Mouse (Mus musculus): ENCODE measurements around the gene Trib3. TPM values are rescaled to one million over a fixed set of nuclear protein-coding genes. Genes with fewer than 3 reads are reported as not detected.

Trib3 gene
- polyA plus RNA-seq (2014; fragmentation: Nextera tagmentation; extraction: Ambion mirVana), result 1.1 and 1.4 TPM in 2 replicates

DNA sequence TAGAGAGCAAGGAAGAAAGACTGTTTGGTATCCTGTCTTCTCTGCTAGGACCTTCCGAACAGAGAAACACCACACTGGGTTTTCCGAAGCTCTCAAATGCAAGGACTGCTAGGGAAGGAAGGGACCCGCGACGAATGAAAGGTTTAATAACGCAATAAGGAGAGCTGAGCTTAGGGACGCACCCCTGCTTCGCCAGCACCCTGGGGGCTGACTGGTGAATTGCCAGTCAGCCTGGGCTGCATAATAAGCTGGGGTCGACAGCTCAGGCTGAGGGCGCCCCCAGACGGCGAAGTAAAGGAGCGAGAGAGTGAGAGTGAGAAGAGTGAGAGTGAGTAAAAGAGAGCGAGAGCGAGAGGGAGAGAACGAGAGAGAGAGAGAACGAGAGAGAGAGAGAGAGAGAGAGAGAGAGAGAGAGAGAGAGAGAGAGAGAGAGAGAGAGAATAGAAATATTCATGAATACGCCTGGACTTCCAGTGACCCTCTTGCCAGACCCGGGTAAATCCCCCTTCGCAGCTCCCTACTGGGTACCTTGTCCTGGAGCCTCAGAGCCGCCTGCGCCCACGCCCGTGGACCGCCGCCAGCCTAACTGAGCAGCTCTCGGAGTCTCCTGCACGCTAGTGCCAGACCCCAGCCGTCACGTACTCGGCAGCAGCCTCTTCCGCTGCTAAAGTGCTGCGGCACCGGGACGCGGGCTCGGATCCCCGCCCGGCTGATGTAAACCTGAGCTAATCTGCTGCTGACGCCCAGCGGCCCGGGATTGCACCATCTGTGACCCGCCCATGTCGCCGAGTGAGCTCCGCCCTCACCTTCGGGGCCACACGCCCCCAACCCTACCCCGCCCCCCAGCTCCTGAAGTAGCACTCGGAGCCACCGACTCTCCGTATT is at the start of gene Trib3:
Gene Trib3, minus strand, starts transcription at position 704 of the 885 bp plus-strand sequence.
- H3K27ac ChIP-seq (ENCODE audit: low read depth, low read length), result no peak within 1 kb of the TSS
- H3K4me2 ChIP-seq (ENCODE audit: low read depth), result peak within 1 kb of the TSS; percentile 95
- whole genome bisulfite sequencing, result under 1% methylated on average over 52 of the region's 52 CpGs
- H3K4me1 ChIP-seq (ENCODE audit: control insufficient read depth, insufficient read depth, low read length), result 0 out of 2 replicates have a peak, but pooled peaks cover 7% of the 10 kb centered on the region
- ATAC-seq (ENCODE audit: insufficient read depth, low FRiP score, low TSS enrichment) (peak; percentile 88), DNase-seq (ENCODE audit: low spot score) (peak; percentile 85)
- 0 out of 2 replicates have a peak, but pooled peaks cover 2% of the 10 kb centered on the region for H3K27me3 ChIP-seq (ENCODE audit: control insufficient read depth, insufficient read depth, low read length)
- H3K9ac ChIP-seq (ENCODE audit: low read length), result peak within 1 kb of the TSS; percentile 60
- H3K36me3 ChIP-seq (ENCODE audit: control insufficient read depth, insufficient read depth, low read length), result no peaks in the 10 kb centered on the region
- H3K4me3 ChIP-seq (ENCODE audit: low read depth, low read length), result peak within 1 kb of the TSS; percentile 47
- H3K9me3 ChIP-seq (ENCODE audit: control insufficient read depth, low read length), result no peaks in the 10 kb centered on the region

DNA sequence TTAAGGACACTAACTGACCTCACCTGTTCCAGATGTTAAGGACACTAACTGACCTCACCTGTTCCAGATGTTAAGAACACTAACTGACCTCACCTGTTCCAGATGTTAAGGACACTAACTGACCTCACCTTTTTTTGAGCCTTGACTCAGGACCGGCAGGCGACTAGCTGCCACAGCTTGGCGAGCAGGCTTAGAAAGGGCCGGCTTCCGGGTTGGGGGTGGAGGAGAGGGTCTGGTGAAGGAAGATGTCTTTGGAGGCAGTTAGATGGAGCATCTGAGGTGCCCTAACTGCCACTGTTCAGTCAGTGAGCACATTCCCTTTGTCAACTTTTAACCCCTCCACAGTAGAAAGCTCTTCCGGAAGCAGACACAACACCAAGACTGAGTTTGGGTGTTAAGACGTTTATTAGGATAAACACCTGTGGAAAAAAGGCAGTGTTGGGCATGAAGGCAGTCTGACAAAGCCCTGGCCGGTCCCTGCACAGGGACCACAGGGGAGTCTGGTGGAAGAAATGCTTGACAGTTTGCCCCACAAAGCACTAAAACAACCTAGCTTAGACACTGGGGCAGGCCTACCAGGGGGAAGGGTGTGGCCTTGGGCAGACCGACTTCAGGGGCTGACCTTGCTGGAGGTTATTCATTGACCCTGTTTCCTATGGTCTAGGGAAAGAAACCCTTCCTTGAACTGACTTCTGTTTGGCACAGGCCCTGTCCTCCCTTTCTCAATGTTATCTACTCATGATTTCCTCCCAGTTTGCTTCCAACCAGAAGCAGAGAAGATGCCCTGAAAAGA is 49.6 kb upstream of the Trib3 start:
- peak overlapping the region; percentile 92; the same call in 1 of the 2 replicates for H3K4me3 ChIP-seq (ENCODE audit: low read depth, low read length)

DNA sequence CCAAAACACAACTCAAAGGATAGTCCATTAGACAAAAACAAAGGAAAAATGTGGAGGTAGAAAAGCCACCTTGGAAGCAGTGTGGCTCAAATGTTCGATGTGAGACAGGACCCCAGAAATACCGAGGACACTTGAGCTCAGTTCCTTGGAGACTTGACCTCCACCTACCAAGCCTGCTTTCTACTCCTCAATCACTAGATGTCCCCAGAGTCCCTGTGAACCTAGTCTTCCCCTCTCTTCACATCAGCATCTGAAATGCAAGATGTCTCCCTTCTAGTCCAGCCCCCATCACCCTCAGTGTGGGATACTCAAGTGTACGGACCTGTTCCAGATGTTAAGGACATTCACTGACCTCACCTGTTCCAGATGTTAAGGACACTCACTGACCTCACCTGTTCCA is 49.0 kb upstream of the Trib3 start:
- peak; percentile 45 for DNase-seq (ENCODE audit: low spot score)
- H3K27me3 ChIP-seq (ENCODE audit: control insufficient read depth, insufficient read depth, low read length), result no peaks in the 10 kb centered on the region
- no peak overlapping the region for H3K4me2 ChIP-seq (ENCODE audit: low read depth)
- no peak overlapping the region for H3K27ac ChIP-seq (ENCODE audit: low read depth, low read length)
- no peaks in the 10 kb centered on the region for H3K9me3 ChIP-seq (ENCODE audit: control insufficient read depth, low read length)
- no peak overlapping the region for H3K9ac ChIP-seq (ENCODE audit: low read length)
- peaks cover 22% of the 10 kb centered on the region for H3K4me1 ChIP-seq (ENCODE audit: control insufficient read depth, insufficient read depth, low read length)
- no peak for ATAC-seq (ENCODE audit: insufficient read depth, low FRiP score, low TSS enrichment)
- H3K36me3 ChIP-seq (ENCODE audit: control insufficient read depth, insufficient read depth, low read length), result no peaks in the 10 kb centered on the region
- no peak overlapping the region for H3K4me3 ChIP-seq (ENCODE audit: low read depth, low read length)
- WGBS, result 18% methylated on average over 3 of the region's 3 CpGs

More for the DNA sequence above, 49.6 kb upstream of the Trib3 start:
- DNase-seq (ENCODE audit: low spot score) (no peak), ATAC-seq (ENCODE audit: insufficient read depth, low FRiP score, low TSS enrichment) (no peak)
- WGBS, result 55% methylated on average over 9 of the region's 9 CpGs
- Histone ChIP-seq H3K4me2 (ENCODE audit: low read depth) (peak overlapping the region; percentile 93), H3K9me3 (ENCODE audit: control insufficient read depth, low read length) (no peaks in the 10 kb centered on the region), H3K9ac (ENCODE audit: low read length) (no peak overlapping the region; the same call in 1 of the 2 replicates), H3K27me3 (ENCODE audit: control insufficient read depth, insufficient read depth, low read length) (no peaks in the 10 kb centered on the region), H3K36me3 (ENCODE audit: control insufficient read depth, insufficient read depth, low read length) (no peaks in the 10 kb centered on the region), H3K27ac (ENCODE audit: low read depth, low read length) (no peak overlapping the region), H3K4me1 (ENCODE audit: control insufficient read depth, insufficient read depth, low read length) (peaks cover 22% of the 10 kb centered on the region)

DNA sequence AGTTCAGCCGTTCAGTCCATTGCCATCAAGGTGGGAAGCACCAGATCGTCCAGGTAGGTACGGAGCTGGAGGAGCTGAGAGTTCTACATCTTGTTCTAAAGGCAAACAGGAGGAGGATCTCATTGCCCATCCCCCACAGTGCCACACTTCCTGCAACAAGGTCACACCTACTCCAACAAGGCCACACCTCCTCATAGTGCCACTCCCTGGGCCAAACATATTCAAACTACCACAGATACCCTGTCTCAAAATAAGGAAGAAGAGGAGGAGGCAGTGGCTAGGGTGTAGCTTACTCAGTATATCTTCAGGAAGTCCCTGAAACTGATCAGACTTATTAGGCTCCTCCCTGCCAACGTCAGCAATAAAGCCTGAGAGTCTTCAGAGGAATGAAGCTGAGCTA is 40.4 kb upstream of the Trib3 start:
- Histone ChIP-seq H3K4me2 (ENCODE audit: low read depth) (no peak overlapping the region), H3K27ac (ENCODE audit: low read depth, low read length) (no peak overlapping the region), H3K9ac (ENCODE audit: low read length) (no peak overlapping the region), H3K9me3 (ENCODE audit: control insufficient read depth, low read length) (no peaks in the 10 kb centered on the region), H3K36me3 (ENCODE audit: control insufficient read depth, insufficient read depth, low read length) (no peaks in the 10 kb centered on the region), H3K27me3 (ENCODE audit: control insufficient read depth, insufficient read depth, low read length) (no peaks in the 10 kb centered on the region), H3K4me3 (ENCODE audit: low read depth, low read length) (no peak overlapping the region), H3K4me1 (ENCODE audit: control insufficient read depth, insufficient read depth, low read length) (no peaks in the 10 kb centered on the region)
- no peak for DNase-seq (ENCODE audit: low spot score)
- ATAC-seq (ENCODE audit: insufficient read depth, low FRiP score, low TSS enrichment), result no peak
- 87% methylated on average over 4 of the region's 4 CpGs for WGBS

DNA sequence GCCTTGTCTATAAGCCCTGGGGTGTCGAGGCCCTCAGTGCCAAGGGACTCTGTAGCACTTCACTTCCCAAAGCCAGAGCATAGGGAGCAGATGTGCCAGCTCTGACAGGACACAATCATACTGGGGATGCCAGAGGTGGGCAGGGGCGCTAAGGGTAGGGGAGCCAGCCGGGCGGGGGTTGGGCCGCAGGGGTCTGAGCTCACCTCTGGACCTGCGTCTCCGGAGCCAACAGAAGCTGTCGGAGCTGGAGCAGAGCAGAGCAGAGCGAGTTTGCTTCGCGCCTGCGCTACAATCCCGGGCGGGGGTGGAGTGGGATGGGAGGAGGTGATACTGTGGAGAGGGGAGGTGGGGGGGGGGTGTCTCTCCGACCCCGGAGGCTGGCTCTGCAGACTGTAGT is 32.5 kb upstream of the Trib3 start, which contains the start of gene Nrsn2:
Gene Nrsn2, minus strand, starts transcription at position 294 of the 397 bp plus-strand sequence.
- DNase-seq (ENCODE audit: low spot score) (peak; percentile 45), ATAC-seq (ENCODE audit: insufficient read depth, low FRiP score, low TSS enrichment) (peak; percentile 60)
- H3K27me3 ChIP-seq (ENCODE audit: control insufficient read depth, insufficient read depth, low read length), result no peaks in the 10 kb centered on the region; the same call in 1 of the 2 replicates
- H3K9me3 ChIP-seq (ENCODE audit: control insufficient read depth, low read length), result no peaks in the 10 kb centered on the region
- peak within 1 kb of the TSS; percentile 43; the same call in 1 of the 2 replicates for H3K9ac ChIP-seq (ENCODE audit: low read length)
- H3K4me1 ChIP-seq (ENCODE audit: control insufficient read depth, insufficient read depth, low read length), result peaks cover 5% of the 10 kb centered on the region
- peak within 1 kb of the TSS; percentile 57 for H3K27ac ChIP-seq (ENCODE audit: low read depth, low read length)
- no peaks in the 10 kb centered on the region for H3K36me3 ChIP-seq (ENCODE audit: control insufficient read depth, insufficient read depth, low read length)
- H3K4me2 ChIP-seq (ENCODE audit: low read depth), result peak within 1 kb of the TSS; percentile 40
- under 1% methylated on average over 16 of the region's 16 CpGs for WGBS
- H3K4me3 ChIP-seq (ENCODE audit: low read depth, low read length), result no peak within 1 kb of the TSS

DNA sequence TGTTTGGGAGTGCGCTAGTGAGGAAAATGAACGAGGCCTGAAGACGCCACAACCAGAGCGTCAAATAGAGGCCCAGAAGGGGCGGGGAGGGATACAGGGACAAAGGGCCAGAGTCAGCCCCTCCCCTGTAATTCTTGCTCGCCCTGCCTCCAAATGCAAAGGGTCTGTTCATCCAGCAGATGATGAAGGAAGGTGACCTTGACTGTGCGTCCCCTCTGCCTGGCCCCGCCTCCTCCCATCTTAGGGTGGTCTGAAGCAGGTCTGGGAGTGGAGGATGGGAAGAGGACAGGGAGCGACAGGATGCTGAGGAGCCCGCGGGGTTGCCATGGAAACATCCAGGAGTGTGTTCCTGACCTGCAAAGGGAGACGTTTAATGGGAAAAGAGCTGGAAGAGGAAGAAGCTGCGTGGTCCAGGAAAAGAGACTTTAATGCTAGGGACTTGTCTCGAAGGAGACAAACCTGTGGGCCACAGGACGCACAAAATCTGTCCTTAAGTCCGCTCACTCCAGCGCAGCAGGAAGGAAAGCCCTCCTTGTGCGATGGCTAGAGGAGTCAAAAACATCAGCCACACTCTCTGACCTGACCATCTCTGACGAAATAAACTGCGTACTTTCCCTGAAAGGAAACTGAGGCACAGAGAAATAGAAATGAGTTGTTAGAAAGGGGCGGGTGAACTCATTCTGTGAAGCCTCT is 32.0 kb upstream of the Trib3 start:
- 3% methylated on average over 21 of the region's 21 CpGs for WGBS
- no peak overlapping the region for H3K4me3 ChIP-seq (ENCODE audit: low read depth, low read length)
- H3K9ac ChIP-seq (ENCODE audit: low read length), result peak overlapping the region; percentile 43; the same call in 1 of the 2 replicates
- H3K27me3 ChIP-seq (ENCODE audit: control insufficient read depth, insufficient read depth, low read length), result no peaks in the 10 kb centered on the region; the same call in 1 of the 2 replicates
- H3K4me2 ChIP-seq (ENCODE audit: low read depth), result peak overlapping the region; percentile 40
- H3K9me3 ChIP-seq (ENCODE audit: control insufficient read depth, low read length), result no peaks in the 10 kb centered on the region
- no peaks in the 10 kb centered on the region for H3K36me3 ChIP-seq (ENCODE audit: control insufficient read depth, insufficient read depth, low read length)
- H3K4me1 ChIP-seq (ENCODE audit: control insufficient read depth, insufficient read depth, low read length), result peaks cover 5% of the 10 kb centered on the region
- DNase-seq (ENCODE audit: low spot score) (peak; percentile 76), ATAC-seq (ENCODE audit: insufficient read depth, low FRiP score, low TSS enrichment) (peak; percentile 86)
- H3K27ac ChIP-seq (ENCODE audit: low read depth, low read length), result peak overlapping the region; percentile 57

DNA sequence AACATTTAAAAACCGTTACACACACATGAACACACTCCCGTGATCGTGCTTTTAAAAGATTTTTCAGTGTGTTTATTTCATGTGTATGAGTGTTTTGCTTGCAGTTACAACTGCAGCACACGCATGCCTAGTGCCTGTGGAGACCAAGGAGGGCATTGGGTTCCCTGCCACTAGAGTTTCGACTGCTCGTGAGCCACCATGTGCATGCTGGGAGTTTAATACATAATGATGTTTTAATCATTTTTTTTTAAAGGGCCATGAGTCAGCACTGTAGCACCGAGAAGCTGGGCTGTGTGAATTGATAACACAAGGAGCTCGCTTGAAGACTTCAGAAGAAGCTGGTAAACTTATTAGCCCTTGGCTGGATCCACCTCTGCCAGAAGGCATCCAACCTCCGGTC is 29.7 kb upstream of the Trib3 start:
- H3K9ac ChIP-seq (ENCODE audit: low read length), result no peak overlapping the region
- H3K27ac ChIP-seq (ENCODE audit: low read depth, low read length), result no peak overlapping the region
- H3K27me3 ChIP-seq (ENCODE audit: control insufficient read depth, insufficient read depth, low read length), result no peaks in the 10 kb centered on the region; the same call in 1 of the 2 replicates
- no peaks in the 10 kb centered on the region for H3K36me3 ChIP-seq (ENCODE audit: control insufficient read depth, insufficient read depth, low read length)
- H3K4me1 ChIP-seq (ENCODE audit: control insufficient read depth, insufficient read depth, low read length), result peaks cover 5% of the 10 kb centered on the region
- H3K4me2 ChIP-seq (ENCODE audit: low read depth), result no peak overlapping the region
- ATAC-seq (ENCODE audit: insufficient read depth, low FRiP score, low TSS enrichment) (no peak), DNase-seq (ENCODE audit: low spot score) (no peak)
- no peaks in the 10 kb centered on the region for H3K9me3 ChIP-seq (ENCODE audit: control insufficient read depth, low read length)
- WGBS, result 80% methylated on average over 9 of the region's 9 CpGs
- no peak overlapping the region for H3K4me3 ChIP-seq (ENCODE audit: low read depth, low read length)

DNA sequence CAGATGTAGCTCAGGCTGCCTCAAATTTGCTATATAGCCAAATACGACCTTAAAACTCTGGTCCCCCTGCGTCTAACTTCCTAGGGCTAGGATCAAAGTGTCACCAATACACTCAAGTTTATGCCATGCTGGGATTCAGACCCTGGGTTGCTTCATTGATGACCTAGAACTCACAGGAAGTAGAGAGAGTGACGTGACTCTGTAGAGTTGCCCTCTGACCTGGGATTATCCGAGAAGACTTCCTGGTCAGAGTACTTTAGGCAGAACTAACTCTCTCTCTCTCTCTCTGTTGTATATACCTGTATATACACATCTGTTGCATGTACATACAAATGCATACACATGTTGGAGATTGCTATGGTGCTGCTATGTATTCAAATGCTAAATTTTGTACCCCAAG is 28.8 kb upstream of the Trib3 start:
- no peaks in the 10 kb centered on the region for H3K36me3 ChIP-seq (ENCODE audit: control insufficient read depth, insufficient read depth, low read length)
- ATAC-seq (ENCODE audit: insufficient read depth, low FRiP score, low TSS enrichment) (no peak), DNase-seq (ENCODE audit: low spot score) (no peak)
- no peaks in the 10 kb centered on the region; the same call in 1 of the 2 replicates for H3K27me3 ChIP-seq (ENCODE audit: control insufficient read depth, insufficient read depth, low read length)
- no peak overlapping the region for H3K27ac ChIP-seq (ENCODE audit: low read depth, low read length)
- H3K4me1 ChIP-seq (ENCODE audit: control insufficient read depth, insufficient read depth, low read length), result peaks cover 5% of the 10 kb centered on the region
- 69% methylated on average over 4 of the region's 4 CpGs for WGBS
- H3K9me3 ChIP-seq (ENCODE audit: control insufficient read depth, low read length), result no peaks in the 10 kb centered on the region
- H3K9ac ChIP-seq (ENCODE audit: low read length), result no peak overlapping the region
- H3K4me2 ChIP-seq (ENCODE audit: low read depth), result no peak overlapping the region
- no peak overlapping the region for H3K4me3 ChIP-seq (ENCODE audit: low read depth, low read length)
